Mouse (Mus musculus) testis, adult 2 months (tissue): ENCODE measurements around the gene Kndc1. TPM values are rescaled to one million over a fixed set of nuclear protein-coding genes. Genes with fewer than 3 reads are reported as not detected.

Source experiments
- H3K27ac ChIP-seq: fragments of 200-500 bp; 2 replicates; pipeline ENCODE4 v1.5.1; 2012; ENCODE audit warnings: low read depth, low read length; ENCODE audit not compliant: control insufficient read depth, insufficient read depth
- H3K27me3 ChIP-seq: fragments of 200-500 bp; 2 replicates; pipeline ENCODE4 v1.6.1; 2012; ENCODE audit warnings: mild to moderate bottlenecking, low read length, moderate library complexity; ENCODE audit not compliant: control insufficient read depth, insufficient read depth
- H3K36me3 ChIP-seq: fragments of 200-500 bp; 2 replicates; pipeline ENCODE4 v1.6.1; 2012; ENCODE audit warnings: mild to moderate bottlenecking, low read length; ENCODE audit not compliant: control insufficient read depth, insufficient read depth
- H3K4me1 ChIP-seq: fragments of 200-500 bp; 2 replicates; pipeline ENCODE4 v1.6.1; 2012; ENCODE audit warnings: low read length; ENCODE audit not compliant: control insufficient read depth, insufficient read depth
- H3K4me3 ChIP-seq: fragments of 200-500 bp; 2 replicates; pipeline ENCODE4 v1.5.1; 2012; ENCODE audit warnings: low read depth, mild to moderate bottlenecking, low read length, moderate library complexity, mixed read lengths; ENCODE audit not compliant: control insufficient read depth
- CTCF ChIP-seq: fragments of 200-500 bp; IDR thresholded peaks from 2 replicates; pipeline ENCODE4 v1.5.1; 2012; ENCODE audit warnings: low read depth, mild to moderate bottlenecking, inconsistent platforms, low read length, moderate library complexity; ENCODE audit not compliant: control insufficient read depth, insufficient read depth, insufficient replicate concordance
- POLR2A ChIP-seq: fragments of 200-500 bp; IDR thresholded peaks from 2 replicates; pipeline ENCODE4 v1.6.1; 2012; ENCODE audit warnings: low read depth, mild to moderate bottlenecking, inconsistent platforms, low read length, moderate library complexity; ENCODE audit not compliant: control insufficient read depth
- polyA plus RNA-seq: library from polyadenylated mRNA; depleted of rRNA; stranded (reverse); fragments of >200 nt; gene quantifications from 2 replicates; pipeline ENCODE4 v1.2.3, GENCODE M21; 2012

Kndc1 gene
- polyA plus RNA-seq, 1 experiment, result 3.9 TPM

DNA sequence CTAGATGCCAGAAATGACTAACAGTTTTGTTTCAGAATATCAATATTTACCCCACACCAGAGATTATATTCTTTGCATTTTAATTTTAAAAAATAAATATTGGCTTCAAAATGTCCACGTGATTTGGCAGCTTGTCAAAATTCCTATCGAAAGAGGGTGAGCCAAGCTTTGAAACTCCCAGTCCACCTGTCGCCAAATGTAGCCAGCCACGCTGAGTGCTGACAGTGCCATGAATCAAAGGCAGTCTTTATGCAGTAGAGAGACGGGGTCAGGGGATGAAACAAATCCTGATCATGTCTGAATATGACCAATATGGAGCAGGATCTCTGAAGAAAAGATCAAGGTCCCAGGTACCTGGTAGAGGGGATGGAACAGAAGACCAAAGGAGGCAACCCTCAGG is 2.7 kb upstream of the Kndc1 start:
- Histone ChIP-seq H3K27ac (no peak overlapping the region), H3K4me3 (no peak overlapping the region), H3K4me1 (peaks cover 4% of the 10 kb centered on the region; the same call in 1 of the 2 replicates), H3K27me3 (no peaks in the 10 kb centered on the region), H3K36me3 (no peaks in the 10 kb centered on the region)
- TF ChIP-seq POLR2A (no peak), CTCF (no peak)

DNA sequence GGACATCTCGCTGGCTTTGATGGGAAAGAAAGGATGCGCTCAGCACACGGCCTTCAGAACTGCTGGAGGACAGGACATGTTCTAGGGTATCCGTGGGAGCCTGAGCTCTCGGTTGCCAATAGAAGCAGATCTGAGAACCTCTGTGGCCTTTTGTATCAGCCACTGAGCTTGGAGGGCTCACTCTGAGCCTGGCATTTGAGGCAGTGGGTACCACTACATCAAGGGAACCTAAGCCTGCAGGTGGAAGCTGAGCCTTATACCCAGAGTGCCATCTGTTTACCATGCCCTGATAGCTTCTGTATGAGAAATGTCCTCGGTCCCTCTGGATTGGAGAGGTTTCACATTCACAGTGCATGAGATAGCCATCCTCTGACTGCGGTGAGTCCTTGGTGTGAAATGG is 1.8 kb downstream of the Kndc1 start:
- no peak for TF ChIP-seq CTCF
- no peak for TF ChIP-seq POLR2A
- Histone ChIP-seq H3K4me3 (no peak overlapping the region), H3K27ac (no peak overlapping the region), H3K27me3 (no peaks in the 10 kb centered on the region), H3K36me3 (no peaks in the 10 kb centered on the region), H3K4me1 (peaks cover 4% of the 10 kb centered on the region; the same call in 1 of the 2 replicates)

DNA sequence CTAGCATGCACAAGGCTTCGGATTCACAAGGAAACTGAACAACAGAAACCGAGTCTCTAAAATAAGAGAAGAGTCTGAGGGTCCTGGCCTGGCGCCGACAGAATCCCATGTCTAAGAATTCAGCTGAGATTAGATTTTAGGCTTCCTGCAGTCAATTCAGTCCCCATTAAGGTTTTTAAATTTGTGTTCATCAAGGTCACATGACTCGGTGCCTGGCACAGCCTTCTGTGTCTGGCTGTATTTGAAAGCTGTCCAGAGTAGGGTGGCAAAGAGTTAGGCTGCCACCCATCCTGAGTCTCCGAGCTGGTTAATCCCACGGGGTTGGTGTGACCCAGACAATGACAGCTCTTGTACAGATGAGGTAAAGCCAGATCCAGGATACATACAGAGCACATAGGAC is 2.3 kb downstream of the Kndc1 start:
- peaks cover 4% of the 10 kb centered on the region; the same call in 1 of the 2 replicates for H3K4me1 ChIP-seq
- no peak overlapping the region for H3K27ac ChIP-seq
- no peaks in the 10 kb centered on the region for H3K27me3 ChIP-seq

DNA sequence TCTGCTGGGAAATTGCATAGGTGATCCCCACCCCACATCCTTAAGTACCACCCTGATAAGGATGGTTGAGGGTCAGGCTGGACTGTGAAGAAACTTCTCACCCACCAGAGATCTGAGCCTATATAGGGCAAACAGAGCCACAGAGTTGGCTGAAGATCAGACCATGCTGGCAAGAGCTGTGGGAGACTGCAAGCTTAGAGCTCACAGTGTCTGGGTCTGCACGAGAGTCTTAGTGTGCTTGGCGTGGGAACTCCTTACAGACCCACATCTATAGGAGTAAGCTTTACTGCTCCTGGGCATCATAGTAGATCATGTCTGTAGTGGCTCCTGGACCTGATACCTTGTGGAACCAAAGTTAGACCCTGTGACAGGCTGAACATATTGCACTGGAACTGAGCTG is 4.1 kb downstream of the Kndc1 start:
- Histone ChIP-seq H3K27me3 (no peaks in the 10 kb centered on the region), H3K4me3 (no peak overlapping the region), H3K4me1 (peaks cover 4% of the 10 kb centered on the region; the same call in 1 of the 2 replicates), H3K36me3 (no peaks in the 10 kb centered on the region), H3K27ac (no peak overlapping the region)
- TF ChIP-seq POLR2A (no peak), CTCF (no peak)

More for the DNA sequence above, 2.3 kb downstream of the Kndc1 start:
- TF ChIP-seq POLR2A (no peak), CTCF (no peak)
- Histone ChIP-seq H3K36me3 (no peaks in the 10 kb centered on the region), H3K4me3 (no peak overlapping the region)

DNA sequence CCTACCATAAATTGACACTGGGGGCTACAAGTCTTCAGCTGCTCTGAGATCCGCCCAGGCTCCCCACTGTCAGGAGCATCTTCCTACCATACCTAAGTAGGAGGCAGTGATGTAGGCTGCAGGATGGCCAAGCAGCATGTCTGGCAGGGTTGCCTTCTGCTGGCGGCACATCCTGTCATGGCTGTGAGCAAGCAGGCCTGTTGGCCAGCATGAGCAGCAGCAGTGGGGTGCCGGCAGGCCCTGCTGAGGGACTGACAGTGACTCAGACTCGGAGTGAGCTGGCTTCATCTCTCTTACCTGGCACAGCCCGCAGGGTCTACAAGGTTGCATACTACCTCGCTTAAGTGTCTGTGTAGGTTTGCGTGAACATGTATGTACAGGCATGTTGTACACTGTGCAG is 5.0 kb downstream of the Kndc1 start:
- H3K27me3 ChIP-seq, result no peaks in the 10 kb centered on the region
- no peaks in the 10 kb centered on the region for H3K36me3 ChIP-seq
- peaks cover 2% of the 10 kb centered on the region; the same call in 1 of the 2 replicates for H3K4me1 ChIP-seq
- no peak overlapping the region for H3K4me3 ChIP-seq
- no peak overlapping the region for H3K27ac ChIP-seq
- TF ChIP-seq CTCF (no peak), POLR2A (no peak)

DNA sequence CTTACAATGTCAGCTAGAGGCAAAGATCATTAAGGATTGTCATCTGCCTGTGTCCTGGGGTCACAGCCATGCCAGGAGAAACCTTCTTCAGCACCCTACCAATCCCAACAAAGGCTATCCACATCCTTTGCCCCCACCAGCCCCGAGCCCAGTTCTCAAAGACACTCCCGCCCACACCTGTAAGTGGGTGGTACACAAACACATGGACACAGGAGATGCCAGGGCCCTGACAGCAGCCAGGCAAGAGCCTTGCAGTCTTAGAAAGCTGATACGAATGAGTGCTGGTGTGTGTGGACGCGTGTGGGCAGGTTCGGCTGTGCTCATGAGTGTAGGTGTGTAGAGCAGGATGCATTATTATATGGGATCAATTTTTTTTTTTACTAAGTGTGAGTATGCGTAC is 6.0 kb downstream of the Kndc1 start:
- Histone ChIP-seq H3K4me1 (no peaks in the 10 kb centered on the region), H3K36me3 (no peaks in the 10 kb centered on the region), H3K4me3 (no peak overlapping the region), H3K27ac (no peak overlapping the region), H3K27me3 (no peaks in the 10 kb centered on the region)
- TF ChIP-seq CTCF, result no peak
- no peak for TF ChIP-seq POLR2A

DNA sequence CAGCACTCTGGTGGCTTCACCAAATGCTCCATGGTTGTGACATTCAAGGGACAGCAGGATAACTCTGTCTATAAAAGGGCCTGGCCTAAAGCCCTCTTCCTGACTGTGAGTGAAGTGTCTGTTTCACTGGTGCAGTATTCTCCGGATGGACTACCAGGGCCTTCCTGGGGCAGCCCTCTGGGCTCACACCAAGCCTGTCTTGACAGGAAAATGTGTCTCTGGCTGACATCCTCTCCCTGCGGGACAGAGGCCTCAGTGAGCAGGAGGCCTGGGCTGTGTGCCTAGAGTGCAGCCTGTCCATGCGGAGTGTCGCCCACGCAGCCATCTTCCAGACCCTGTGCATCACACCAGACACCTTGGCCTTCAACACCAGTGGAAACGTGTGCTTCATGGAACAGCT is 6.4 kb downstream of the Kndc1 start:
- peaks cover 1% of the 10 kb centered on the region for H3K4me1 ChIP-seq
- no peaks in the 10 kb centered on the region for H3K36me3 ChIP-seq
- H3K27ac ChIP-seq, result no peak overlapping the region
- no peaks in the 10 kb centered on the region for H3K27me3 ChIP-seq
- no peak overlapping the region for H3K4me3 ChIP-seq
- no peak for TF ChIP-seq CTCF
- TF ChIP-seq POLR2A, result no peak

DNA sequence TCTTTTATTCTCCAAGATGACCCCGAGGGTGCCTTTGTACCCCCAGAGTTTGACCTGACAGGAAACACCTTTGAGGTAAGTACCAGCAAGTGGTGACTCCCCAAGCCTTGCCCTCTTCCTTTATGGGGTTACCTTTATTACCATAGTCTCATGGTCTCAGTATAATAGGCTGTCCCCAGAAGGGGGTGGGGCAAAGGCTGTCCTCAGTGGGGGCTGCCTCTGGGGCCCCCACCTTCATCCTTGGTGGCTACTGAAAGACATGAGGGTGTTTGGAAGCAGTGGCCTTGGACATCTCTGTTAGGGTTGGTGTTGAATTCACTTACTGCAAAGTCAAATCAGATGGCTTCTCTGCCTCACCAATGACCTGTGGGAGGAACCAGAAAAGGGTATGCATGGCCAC is 7.5 kb downstream of the Kndc1 start:
- no peak overlapping the region for H3K4me3 ChIP-seq
- H3K36me3 ChIP-seq, result no peaks in the 10 kb centered on the region
- no peaks in the 10 kb centered on the region for H3K27me3 ChIP-seq
- H3K27ac ChIP-seq, result no peak overlapping the region
- H3K4me1 ChIP-seq, result peaks cover 2% of the 10 kb centered on the region
- TF ChIP-seq CTCF (no peak), POLR2A (no peak)
